Mouse (Mus musculus): ENCODE measurements around the gene Foxn4. TPM values are rescaled to one million over a fixed set of nuclear protein-coding genes. Genes with fewer than 3 reads are reported as not detected.

The Foxn4 gene
- polyA plus RNA-seq (2014; fragmentation: Nextera tagmentation; extraction: Ambion mirVana), result 1.7 and 1.9 TPM in 2 replicates

- H3K36me3 ChIP-seq (ENCODE audit: control insufficient read depth, insufficient read depth, low read length), result no peaks in the 10 kb centered on the region
- H3K4me2 ChIP-seq (ENCODE audit: low read depth), result peak within 1 kb of the TSS; percentile 47
- WGBS, result 0% methylated on average over 51 of the region's 56 CpGs
- peaks cover 80% of the 10 kb centered on the region for H3K27me3 ChIP-seq (ENCODE audit: control insufficient read depth, insufficient read depth, low read length)
- DNase-seq (ENCODE audit: low spot score) (peak; percentile 55), ATAC-seq (ENCODE audit: insufficient read depth, low FRiP score, low TSS enrichment) (no peak)
- peaks cover 21% of the 10 kb centered on the region for H3K4me1 ChIP-seq (ENCODE audit: control insufficient read depth, insufficient read depth, low read length)
- H3K4me3 ChIP-seq (ENCODE audit: low read depth, low read length), result peak within 1 kb of the TSS; percentile 34
- H3K9ac ChIP-seq (ENCODE audit: low read length), result peak within 1 kb of the TSS; percentile 18
- H3K27ac ChIP-seq (ENCODE audit: low read depth, low read length), result no peak within 1 kb of the TSS
- no peaks in the 10 kb centered on the region for H3K9me3 ChIP-seq (ENCODE audit: control insufficient read depth, low read length)
Measured at GRCm38 (mm10) chr5:114273693-114274402, at the start of gene Foxn4. Gene Foxn4 (minus strand): TSS chr5:114273807.

- H3K4me2 ChIP-seq (ENCODE audit: low read depth), result no peak overlapping the region
- no peak for ATAC-seq (ENCODE audit: insufficient read depth, low FRiP score, low TSS enrichment)
- WGBS, result 61% methylated on average over 25 of the region's 25 CpGs
Measured at GRCm38 (mm10) chr5:114323105-114323790, 49.6 kb upstream of the Foxn4 start.

GRCm38 (mm10) chr5:114309680-114310036 lies 36.1 kb upstream of the Foxn4 start:
- Histone ChIP-seq H3K9ac (ENCODE audit: low read length) (no peak overlapping the region), H3K4me1 (ENCODE audit: control insufficient read depth, insufficient read depth, low read length) (no peaks in the 10 kb centered on the region), H3K27me3 (ENCODE audit: control insufficient read depth, insufficient read depth, low read length) (no peaks in the 10 kb centered on the region), H3K4me2 (ENCODE audit: low read depth) (no peak overlapping the region), H3K9me3 (ENCODE audit: control insufficient read depth, low read length) (no peaks in the 10 kb centered on the region), H3K36me3 (ENCODE audit: control insufficient read depth, insufficient read depth, low read length) (no peaks in the 10 kb centered on the region), H3K4me3 (ENCODE audit: low read depth, low read length) (no peak overlapping the region), H3K27ac (ENCODE audit: low read depth, low read length) (no peak overlapping the region)
- DNase-seq (ENCODE audit: low spot score), result no peak
- 66% methylated on average over 11 of the region's 11 CpGs for WGBS
- no peak for ATAC-seq (ENCODE audit: insufficient read depth, low FRiP score, low TSS enrichment)

More at GRCm38 (mm10) chr5:114323105-114323790, 49.6 kb upstream of the Foxn4 start:
- H3K9me3 ChIP-seq (ENCODE audit: control insufficient read depth, low read length), result no peaks in the 10 kb centered on the region
- no peaks in the 10 kb centered on the region for H3K36me3 ChIP-seq (ENCODE audit: control insufficient read depth, insufficient read depth, low read length)
- H3K9ac ChIP-seq (ENCODE audit: low read length), result no peak overlapping the region
- H3K4me1 ChIP-seq (ENCODE audit: control insufficient read depth, insufficient read depth, low read length), result 0 out of 2 replicates have a peak, but pooled peaks cover 2% of the 10 kb centered on the region
- no peak for DNase-seq (ENCODE audit: low spot score)
- H3K27ac ChIP-seq (ENCODE audit: low read depth, low read length), result no peak overlapping the region
- H3K4me3 ChIP-seq (ENCODE audit: low read depth, low read length), result no peak overlapping the region
- H3K27me3 ChIP-seq (ENCODE audit: control insufficient read depth, insufficient read depth, low read length), result no peaks in the 10 kb centered on the region

GRCm38 (mm10) chr5:114308765-114309679 lies 35.4 kb upstream of the Foxn4 start:
- Histone ChIP-seq H3K27me3 (ENCODE audit: control insufficient read depth, insufficient read depth, low read length) (no peaks in the 10 kb centered on the region), H3K4me2 (ENCODE audit: low read depth) (peak overlapping the region; percentile 21; the same call in 1 of the 2 replicates), H3K4me1 (ENCODE audit: control insufficient read depth, insufficient read depth, low read length) (no peaks in the 10 kb centered on the region), H3K9me3 (ENCODE audit: control insufficient read depth, low read length) (no peaks in the 10 kb centered on the region), H3K9ac (ENCODE audit: low read length) (no peak overlapping the region), H3K4me3 (ENCODE audit: low read depth, low read length) (no peak overlapping the region), H3K27ac (ENCODE audit: low read depth, low read length) (no peak overlapping the region), H3K36me3 (ENCODE audit: control insufficient read depth, insufficient read depth, low read length) (no peaks in the 10 kb centered on the region)
- ATAC-seq (ENCODE audit: insufficient read depth, low FRiP score, low TSS enrichment) (no peak; the same call in 1 of the 2 replicates), DNase-seq (ENCODE audit: low spot score) (peak; percentile 44)
- WGBS, result 49% methylated on average over 18 of the region's 18 CpGs

GRCm38 (mm10) chr5:114306496-114306895 lies 32.9 kb upstream of the Foxn4 start:
- no peak overlapping the region for H3K4me3 ChIP-seq (ENCODE audit: low read depth, low read length)
- H3K27me3 ChIP-seq (ENCODE audit: control insufficient read depth, insufficient read depth, low read length), result peaks cover 11% of the 10 kb centered on the region; the same call in 1 of the 2 replicates
- H3K4me2 ChIP-seq (ENCODE audit: low read depth), result no peak overlapping the region
- no peaks in the 10 kb centered on the region for H3K36me3 ChIP-seq (ENCODE audit: control insufficient read depth, insufficient read depth, low read length)
- DNase-seq (ENCODE audit: low spot score), result no peak
- no peak overlapping the region for H3K27ac ChIP-seq (ENCODE audit: low read depth, low read length)
- 71% methylated on average over 5 of the region's 5 CpGs for WGBS
- H3K9ac ChIP-seq (ENCODE audit: low read length), result no peak overlapping the region
- H3K4me1 ChIP-seq (ENCODE audit: control insufficient read depth, insufficient read depth, low read length), result no peaks in the 10 kb centered on the region
- ATAC-seq (ENCODE audit: insufficient read depth, low FRiP score, low TSS enrichment), result no peak
- no peaks in the 10 kb centered on the region for H3K9me3 ChIP-seq (ENCODE audit: control insufficient read depth, low read length)

GRCm38 (mm10) chr5:114303166-114303565 lies 29.6 kb upstream of the Foxn4 start:
- Histone ChIP-seq H3K36me3 (ENCODE audit: control insufficient read depth, insufficient read depth, low read length) (no peaks in the 10 kb centered on the region), H3K27me3 (ENCODE audit: control insufficient read depth, insufficient read depth, low read length) (peaks cover 23% of the 10 kb centered on the region), H3K4me1 (ENCODE audit: control insufficient read depth, insufficient read depth, low read length) (0 out of 2 replicates have a peak, but pooled peaks cover 6% of the 10 kb centered on the region), H3K4me2 (ENCODE audit: low read depth) (no peak overlapping the region), H3K4me3 (ENCODE audit: low read depth, low read length) (no peak overlapping the region), H3K27ac (ENCODE audit: low read depth, low read length) (no peak overlapping the region), H3K9ac (ENCODE audit: low read length) (no peak overlapping the region), H3K9me3 (ENCODE audit: control insufficient read depth, low read length) (no peaks in the 10 kb centered on the region)
- ATAC-seq (ENCODE audit: insufficient read depth, low FRiP score, low TSS enrichment) (no peak), DNase-seq (ENCODE audit: low spot score) (no peak)
- WGBS, result 78% methylated on average over 6 of the region's 6 CpGs

- H3K36me3 ChIP-seq (ENCODE audit: control insufficient read depth, insufficient read depth, low read length), result no peaks in the 10 kb centered on the region
- ATAC-seq (ENCODE audit: insufficient read depth, low FRiP score, low TSS enrichment), result no peak
- DNase-seq (ENCODE audit: low spot score), result no peak
- no peak overlapping the region for H3K27ac ChIP-seq (ENCODE audit: low read depth, low read length)
- H3K4me1 ChIP-seq (ENCODE audit: control insufficient read depth, insufficient read depth, low read length), result 0 out of 2 replicates have a peak, but pooled peaks cover 6% of the 10 kb centered on the region
- H3K4me2 ChIP-seq (ENCODE audit: low read depth), result no peak overlapping the region; the same call in 1 of the 2 replicates
- WGBS, result 50% methylated on average over 24 of the region's 24 CpGs
- peaks cover 40% of the 10 kb centered on the region for H3K27me3 ChIP-seq (ENCODE audit: control insufficient read depth, insufficient read depth, low read length)
- no peaks in the 10 kb centered on the region for H3K9me3 ChIP-seq (ENCODE audit: control insufficient read depth, low read length)
- H3K9ac ChIP-seq (ENCODE audit: low read length), result no peak overlapping the region
- no peak overlapping the region for H3K4me3 ChIP-seq (ENCODE audit: low read depth, low read length)
Measured at GRCm38 (mm10) chr5:114299883-114300610, 26.4 kb upstream of the Foxn4 start.
